Mouse (Mus musculus): Measurements from ENCODE around the gene Katnb1.

- no peak for TF ChIP-seq POLR2AphosphoS2 (IDR thresholded peaks at IDR 0.05; ENCODE audit: insufficient read length, low read depth)
- TF ChIP-seq E2F4 (IDR thresholded peaks at IDR 0.05; ENCODE audit: insufficient read depth), result no peak
- no peak for TF ChIP-seq MAX (IDR thresholded peaks at IDR 0.05; ENCODE audit: low read depth)
- TF ChIP-seq USF1 (IDR thresholded peaks at IDR 0.05; ENCODE audit: low read depth), result no peak
Measured at GRCm38 (mm10) chr8:95079305-95079704, 1.7 kb upstream of the Katnb1 start.
